Mouse (Mus musculus) heart, embryonic 16.5 days (tissue): ENCODE data around the gene Adgrl3. TPM values are rescaled to one million over a fixed set of nuclear protein-coding genes. Genes with fewer than 3 reads are reported as not detected.

Source experiments
- ATAC-seq: fragments of 200-750 bp; cut with Nextera tagmentation; replicated peaks from 2 replicates; pipeline ENCODE4 v1.8.0; 2017; ENCODE audit warnings: moderate number of reproducible peaks; ENCODE audit not compliant: insufficient read depth, low FRiP score; ENCODE audit errors: extremely low read depth
- H3K27ac ChIP-seq: fragments of 300-500 bp; sonication (generic); 2 replicates; pipeline ENCODE4 v1.5.1; 2014; ENCODE audit warnings: mild to moderate bottlenecking, low read length, control low read depth, moderate library complexity
- H3K27me3 ChIP-seq: fragments of 300-500 bp; sonication (generic); 2 replicates; pipeline ENCODE4 v1.6.1; 2014; ENCODE audit warnings: low read length, mixed read lengths; ENCODE audit not compliant: control insufficient read depth, insufficient read depth
- H3K36me3 ChIP-seq: fragments of 300-500 bp; sonication (generic); 2 replicates; pipeline ENCODE4 v1.6.1; 2014; ENCODE audit not compliant: control insufficient read depth, insufficient read depth
- H3K4me1 ChIP-seq: fragments of 300-500 bp; sonication (generic); 2 replicates; pipeline ENCODE4 v1.6.1; 2014; ENCODE audit warnings: low read length, mixed read lengths; ENCODE audit not compliant: control insufficient read depth, insufficient read depth
- H3K4me2 ChIP-seq: fragments of 300-500 bp; sonication (generic); 2 replicates; pipeline ENCODE4 v1.6.1; 2014; ENCODE audit warnings: low read depth, mild to moderate bottlenecking, control low read depth, low read length
- H3K4me3 ChIP-seq: fragments of 300-500 bp; sonication (generic); 2 replicates; pipeline ENCODE4 v1.5.1; 2014; ENCODE audit warnings: mild to moderate bottlenecking, control low read depth, low read length
- H3K9ac ChIP-seq: fragments of 300-500 bp; sonication (generic); 2 replicates; pipeline ENCODE4 v1.6.1; 2014; ENCODE audit warnings: low read length, control low read depth
- H3K9me3 ChIP-seq: fragments of 300-500 bp; sonication (generic); replicated peaks from 2 replicates; pipeline ENCODE4 v1.6.1; 2016; ENCODE audit warnings: low read length; ENCODE audit not compliant: control insufficient read depth
- WGBS: fragments of 180-500 bp; shearing (Covaris S2); extraction: QIAGEN DNeasy Blood & Tissue Kit; methylation state at CpG from one replicate; pipeline ENCODE4 v1.1.7; 2014; 5-methylcytosine and 5-hydroxymethylcytosine counted together
- polyA plus RNA-seq: library from polyadenylated mRNA; unstranded; fragments of >200 nt; fragmentation: Nextera tagmentation; extraction: Ambion mirVana; gene quantifications from 2 replicates; pipeline ENCODE4 v1.2.1, GENCODE M21; 2015

Adgrl3 gene
- polyA plus RNA-seq, 1 experiment from 2014 or later, result 3.6 TPM

DNA sequence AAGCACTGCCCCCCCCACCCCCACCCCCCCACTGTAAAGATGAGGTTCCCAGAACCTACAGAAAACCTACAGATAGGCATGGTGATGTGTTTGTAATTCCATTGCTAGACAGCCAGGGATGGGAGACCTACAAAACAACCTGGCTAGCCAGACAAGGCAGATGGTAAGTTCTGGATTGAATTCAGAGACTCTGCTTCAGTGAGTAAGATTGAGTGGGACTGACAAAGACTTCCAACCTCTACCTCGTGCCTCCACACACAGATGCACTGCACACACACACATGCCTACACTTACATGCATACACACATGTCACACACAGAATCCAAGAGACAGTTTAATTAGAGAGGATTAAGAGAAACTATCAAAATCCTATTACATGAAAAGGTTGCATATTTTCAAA lies 544.4 kb downstream of the Adgrl3 start:
- no peaks in the 10 kb centered on the region for H3K4me1 ChIP-seq
- no peak overlapping the region for H3K9ac ChIP-seq
- H3K4me2 ChIP-seq, result no peak overlapping the region
- H3K27me3 ChIP-seq, result no peaks in the 10 kb centered on the region
- no peaks in the 10 kb centered on the region for H3K9me3 ChIP-seq
- ATAC-seq, result no peak
- no peak overlapping the region for H3K4me3 ChIP-seq
- no peak overlapping the region for H3K27ac ChIP-seq
- H3K36me3 ChIP-seq, result no peaks in the 10 kb centered on the region
- WGBS, result 60% methylated on average over 1 of the region's 1 CpGs

DNA sequence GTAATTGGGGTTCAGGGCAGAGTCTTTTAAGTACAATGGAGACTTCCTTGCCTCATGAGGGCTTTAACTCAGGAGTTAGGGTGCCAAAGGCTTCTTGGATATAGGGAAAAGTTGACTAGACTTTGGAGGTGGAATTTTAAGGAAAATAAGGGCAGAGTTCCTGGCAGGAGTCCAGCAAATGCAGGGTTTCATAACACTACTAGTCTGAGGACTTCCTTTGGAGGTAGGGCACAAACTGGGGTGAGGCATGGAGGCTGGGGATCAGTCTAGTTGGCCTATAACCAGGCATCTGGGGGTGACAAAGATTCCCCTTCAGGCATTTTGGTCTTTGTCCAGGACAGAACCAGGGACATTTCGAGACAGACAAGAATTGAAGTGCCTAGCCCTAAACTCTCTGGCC lies 546.6 kb downstream of the Adgrl3 start:
- Histone ChIP-seq H3K27me3 (no peaks in the 10 kb centered on the region), H3K9ac (no peak overlapping the region), H3K4me3 (no peak overlapping the region), H3K4me2 (no peak overlapping the region), H3K9me3 (no peaks in the 10 kb centered on the region), H3K4me1 (no peaks in the 10 kb centered on the region), H3K27ac (no peak overlapping the region), H3K36me3 (no peaks in the 10 kb centered on the region)
- 92% methylated on average over 1 of the region's 1 CpGs for WGBS
- no peak for ATAC-seq

DNA sequence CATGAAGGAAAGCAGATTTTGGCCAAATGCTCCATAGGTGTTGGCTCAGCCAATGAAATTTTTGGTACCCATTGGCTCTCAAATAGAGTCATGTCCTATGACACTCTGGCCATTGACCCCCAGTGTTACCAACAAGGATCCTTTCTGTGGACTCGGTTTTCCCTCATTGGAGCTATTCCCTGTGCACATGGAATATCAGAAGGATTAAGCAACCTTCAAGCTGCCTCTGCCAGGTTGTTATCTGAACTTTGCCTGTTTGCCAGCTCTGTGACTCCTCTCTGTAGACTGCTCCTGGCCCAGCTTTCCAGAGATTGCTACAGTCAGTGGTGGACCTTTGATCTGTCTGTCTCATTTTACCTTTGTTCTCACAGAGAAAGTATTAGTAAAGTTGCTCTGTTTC lies 548.8 kb downstream of the Adgrl3 start:
- H3K4me3 ChIP-seq, result no peak overlapping the region
- H3K9ac ChIP-seq, result no peak overlapping the region
- H3K4me1 ChIP-seq, result no peaks in the 10 kb centered on the region
- no peaks in the 10 kb centered on the region for H3K9me3 ChIP-seq
- no peak overlapping the region for H3K27ac ChIP-seq
- ATAC-seq, result no peak
- WGBS, result 74% methylated on average over 1 of the region's 1 CpGs
- H3K27me3 ChIP-seq, result no peaks in the 10 kb centered on the region
- H3K4me2 ChIP-seq, result no peak overlapping the region
- H3K36me3 ChIP-seq, result no peaks in the 10 kb centered on the region

DNA sequence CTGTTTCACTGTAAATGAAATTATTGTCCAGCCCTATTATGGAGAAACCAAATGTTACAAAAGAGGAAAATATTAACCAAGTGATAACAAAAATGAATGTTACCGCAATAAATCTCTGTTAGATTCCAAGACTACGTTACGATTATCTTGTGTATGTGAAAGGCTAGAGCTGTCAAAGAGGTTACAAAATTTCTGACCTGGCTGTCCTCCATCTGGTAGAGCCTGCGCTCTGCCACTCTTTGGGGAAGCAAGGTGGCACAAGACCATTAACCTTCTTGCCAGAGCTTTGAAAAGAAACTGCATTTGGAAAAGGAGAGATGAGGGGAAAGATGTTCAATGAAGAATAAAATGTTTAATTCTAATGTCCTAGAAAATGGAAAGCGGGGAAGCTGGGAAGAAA lies 562.9 kb downstream of the Adgrl3 start:
- no peak overlapping the region for H3K27ac ChIP-seq
- no peak overlapping the region for H3K9ac ChIP-seq
- H3K27me3 ChIP-seq, result no peaks in the 10 kb centered on the region
- no peaks in the 10 kb centered on the region for H3K9me3 ChIP-seq
- WGBS, result 83% methylated on average over 5 of the region's 5 CpGs
- H3K36me3 ChIP-seq, result no peaks in the 10 kb centered on the region
- no peak for ATAC-seq
- H3K4me3 ChIP-seq, result no peak overlapping the region
- no peaks in the 10 kb centered on the region for H3K4me1 ChIP-seq
- H3K4me2 ChIP-seq, result no peak overlapping the region

DNA sequence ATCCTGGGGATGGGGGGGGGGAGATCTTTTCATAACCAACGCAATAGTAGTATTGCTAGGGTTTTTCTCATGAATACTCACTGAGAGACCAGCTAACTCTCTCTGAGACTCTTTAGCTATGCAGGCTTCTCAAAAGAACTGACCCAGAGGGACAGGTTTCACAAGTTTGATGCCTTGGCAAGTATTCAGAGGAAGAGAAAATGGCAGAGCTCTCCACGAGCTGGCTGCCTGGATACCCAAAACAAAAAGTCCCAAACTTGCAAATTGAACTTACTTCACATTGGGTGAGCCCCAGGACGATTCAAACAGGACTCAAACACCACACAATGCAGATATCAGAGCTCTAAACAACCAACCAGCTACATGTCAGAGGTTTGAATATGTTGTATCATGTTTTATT lies 563.5 kb downstream of the Adgrl3 start:
- 40% methylated on average over 3 of the region's 3 CpGs for WGBS
- no peaks in the 10 kb centered on the region for H3K4me1 ChIP-seq
- no peak for ATAC-seq
- H3K9me3 ChIP-seq, result no peaks in the 10 kb centered on the region
- H3K27me3 ChIP-seq, result no peaks in the 10 kb centered on the region
- no peak overlapping the region for H3K9ac ChIP-seq
- no peak overlapping the region for H3K4me2 ChIP-seq
- no peak overlapping the region for H3K4me3 ChIP-seq
- H3K36me3 ChIP-seq, result no peaks in the 10 kb centered on the region
- no peak overlapping the region for H3K27ac ChIP-seq

DNA sequence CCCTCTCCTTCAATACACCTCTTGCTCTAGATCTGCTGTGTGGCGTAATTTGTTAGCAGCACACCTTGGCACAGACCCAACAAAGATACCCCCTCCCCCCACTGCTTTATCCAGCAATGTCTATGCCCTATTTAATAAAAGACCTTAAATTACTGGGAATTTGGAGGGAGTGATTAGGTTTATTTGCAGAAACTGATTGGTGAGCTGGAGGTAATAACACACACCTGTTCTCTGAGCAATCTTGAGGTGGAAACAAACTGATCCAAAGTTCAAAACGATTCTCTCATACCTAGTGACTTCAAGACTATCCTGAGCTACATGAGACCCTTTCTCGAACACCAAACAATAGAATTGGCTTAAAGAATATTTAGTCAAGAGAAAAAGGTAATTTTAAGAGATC lies 565.0 kb downstream of the Adgrl3 start:
- Histone ChIP-seq H3K9ac (no peak overlapping the region), H3K27me3 (no peaks in the 10 kb centered on the region), H3K36me3 (no peaks in the 10 kb centered on the region), H3K4me3 (no peak overlapping the region), H3K4me1 (no peaks in the 10 kb centered on the region), H3K4me2 (no peak overlapping the region), H3K27ac (no peak overlapping the region), H3K9me3 (no peaks in the 10 kb centered on the region)
- no peak for ATAC-seq
- 60% methylated on average over 3 of the region's 3 CpGs for WGBS

DNA sequence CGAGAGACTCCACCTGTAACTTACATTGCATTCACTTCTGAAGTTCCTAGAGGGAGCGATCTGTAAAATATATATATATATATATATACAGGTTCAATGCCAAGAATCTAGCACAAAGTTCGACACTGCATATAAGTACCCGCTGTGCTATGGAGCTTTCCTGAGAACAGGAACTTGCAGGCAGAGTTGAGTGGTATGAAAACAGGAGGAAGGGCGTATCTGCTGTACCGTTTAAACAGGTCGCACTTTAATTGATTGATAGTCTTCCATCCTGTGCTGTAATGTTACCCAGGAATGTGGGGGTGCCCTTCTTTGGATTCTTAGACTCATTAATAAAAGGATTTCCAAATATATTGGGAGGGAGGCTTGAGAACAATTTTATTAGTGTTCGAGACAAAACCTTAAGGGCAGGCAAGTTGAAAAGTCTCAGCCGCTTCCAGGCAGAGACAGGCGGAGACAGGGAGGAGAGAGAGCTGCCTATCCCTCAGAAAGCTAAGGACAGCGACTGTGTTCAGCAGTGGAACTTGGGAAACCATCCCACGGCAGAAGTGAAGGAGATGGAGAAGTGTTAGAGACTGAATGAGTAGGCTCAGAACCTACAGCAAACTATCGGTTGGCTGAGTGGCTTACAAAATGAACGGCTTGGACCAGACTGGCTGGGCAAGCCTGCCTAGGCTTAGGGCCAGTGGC lies 570.2 kb downstream of the Adgrl3 start:
- no peak overlapping the region for H3K4me3 ChIP-seq
- no peaks in the 10 kb centered on the region for H3K27me3 ChIP-seq
- WGBS, result 70% methylated on average over 14 of the region's 14 CpGs
- H3K9me3 ChIP-seq, result no peaks in the 10 kb centered on the region
- no peaks in the 10 kb centered on the region for H3K4me1 ChIP-seq
- no peak overlapping the region for H3K4me2 ChIP-seq
- no peak overlapping the region for H3K27ac ChIP-seq
- no peaks in the 10 kb centered on the region for H3K36me3 ChIP-seq
- ATAC-seq, result no peak
- H3K9ac ChIP-seq, result no peak overlapping the region

DNA sequence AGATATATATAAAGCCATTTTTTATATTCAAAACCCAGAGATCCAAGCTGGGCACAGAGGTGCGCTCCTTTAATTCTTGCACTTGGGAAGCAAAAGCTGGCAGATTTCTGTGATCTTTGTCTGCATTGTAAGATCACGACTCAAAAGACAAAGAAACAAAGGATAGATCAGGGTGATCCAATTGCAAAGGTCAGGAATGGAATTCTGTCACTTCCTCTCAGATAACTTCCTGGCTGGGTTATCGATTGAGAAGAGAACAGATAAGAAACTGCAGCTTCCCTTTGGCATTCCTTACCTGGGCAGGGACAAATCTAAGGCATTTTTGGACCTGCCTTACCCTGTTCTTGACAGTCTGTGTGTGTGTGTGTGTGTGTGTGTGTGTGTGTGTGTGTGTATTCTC lies 571.5 kb downstream of the Adgrl3 start:
- Histone ChIP-seq H3K9me3 (no peaks in the 10 kb centered on the region), H3K27ac (no peak overlapping the region), H3K9ac (no peak overlapping the region), H3K4me2 (no peak overlapping the region), H3K4me1 (no peaks in the 10 kb centered on the region), H3K4me3 (no peak overlapping the region), H3K36me3 (no peaks in the 10 kb centered on the region), H3K27me3 (no peaks in the 10 kb centered on the region)
- 34% methylated on average over 3 of the region's 3 CpGs for WGBS
- ATAC-seq, result no peak

DNA sequence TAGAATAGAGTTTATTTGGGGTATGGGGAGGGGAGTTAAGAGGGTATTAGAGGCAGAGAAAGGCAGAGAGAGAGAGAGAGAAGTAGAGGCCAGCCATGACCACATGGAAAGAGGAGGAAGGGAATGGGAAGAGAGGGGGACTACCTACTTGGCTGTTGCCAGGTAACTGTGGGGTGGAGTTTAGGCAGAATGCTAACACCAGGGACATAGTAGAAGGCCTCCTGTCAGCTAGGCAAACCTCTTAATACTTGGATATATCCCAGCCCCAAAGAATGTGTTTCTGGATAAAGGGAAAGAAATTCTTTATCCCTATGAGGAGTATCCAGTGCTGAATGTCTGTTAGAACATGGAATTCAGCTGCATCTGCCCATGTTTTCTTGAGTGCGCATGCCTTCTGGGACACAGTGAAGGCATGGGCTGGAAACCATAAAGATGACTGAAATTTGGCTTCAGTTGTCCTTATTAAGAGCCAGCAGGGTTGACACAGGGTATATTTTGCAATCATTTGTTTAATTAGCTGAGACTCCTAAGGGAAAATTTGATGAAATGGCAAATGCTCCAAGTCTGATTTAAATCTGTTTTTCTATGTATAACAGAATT lies 573.6 kb downstream of the Adgrl3 start:
- H3K36me3 ChIP-seq, result no peaks in the 10 kb centered on the region
- no peak for ATAC-seq
- no peaks in the 10 kb centered on the region for H3K4me1 ChIP-seq
- H3K9ac ChIP-seq, result no peak overlapping the region
- WGBS, result 81% methylated on average over 1 of the region's 1 CpGs
- H3K9me3 ChIP-seq, result no peaks in the 10 kb centered on the region
- H3K27me3 ChIP-seq, result no peaks in the 10 kb centered on the region
- no peak overlapping the region for H3K4me3 ChIP-seq
- no peak overlapping the region for H3K4me2 ChIP-seq
- H3K27ac ChIP-seq, result no peak overlapping the region
